Mouse (Mus musculus): ENCODE results near the gene Atxn1.

The Atxn1 gene

GRCm38 (mm10) chr13:45866615-45867245 lies 98.1 kb downstream of the Atxn1 start:
- in situ Hi-C loops (cut with MboI, MseI) = loop anchor here (10.0 to 25.0 kb wide), 2 partner anchors 172 to 1104 kb away; no protein-coding TSS in a partner anchor

GRCm38 (mm10) chr13:45865620-45866019 lies 99.2 kb downstream of the Atxn1 start:
- in situ Hi-C loops (cut with MboI, MseI) = loop anchor here (10.0 to 25.0 kb wide), 2 partner anchors 171 to 1103 kb away; no protein-coding TSS in a partner anchor

GRCm38 (mm10) chr13:45863779-45864178 lies 101.0 kb downstream of the Atxn1 start:
- in situ Hi-C loops (cut with MboI, MseI) = loop anchor here (10.0 to 25.0 kb wide), 2 partner anchors 169 to 1101 kb away; no protein-coding TSS in a partner anchor

- in situ Hi-C loops (cut with MboI, MseI) = loop anchor here (10.0 to 25.0 kb wide), 2 partner anchors 167 to 1100 kb away; no protein-coding TSS in a partner anchor
These were observed 102.8 kb downstream of the Atxn1 start for GRCm38 (mm10) chr13:45861885-45862605.

GRCm38 (mm10) chr13:45861098-45861580 lies 103.7 kb downstream of the Atxn1 start:
- in situ Hi-C loops (cut with MboI, MseI) = loop anchor here (10.0 to 25.0 kb wide), 2 partner anchors 166 to 1099 kb away; no protein-coding TSS in a partner anchor

- in situ Hi-C loops (cut with MboI, MseI) = loop anchor here (10.0 to 25.0 kb wide), 2 partner anchors 106 to 1097 kb away; partner anchors contain the start of gene Atxn1
These were observed 105.6 kb downstream of the Atxn1 start for GRCm38 (mm10) chr13:45859081-45859709.

GRCm38 (mm10) chr13:45857416-45857815 lies 107.4 kb downstream of the Atxn1 start:
- in situ Hi-C loops (cut with MboI, MseI) = loop anchor here (10.0 to 25.0 kb wide), 2 partner anchors 107 to 1095 kb away; partner anchors contain the start of gene Atxn1

GRCm38 (mm10) chr13:45854531-45854930 lies 110.3 kb downstream of the Atxn1 start:
- in situ Hi-C loops (cut with MboI, MseI) = loop anchor here (10.0 to 25.0 kb wide), 2 partner anchors 110 to 1092 kb away; partner anchors contain the start of gene Atxn1

GRCm38 (mm10) chr13:45853691-45854090 lies 111.1 kb downstream of the Atxn1 start:
- in situ Hi-C loops (cut with MboI, MseI) = loop anchor here (10.0 to 25.0 kb wide), 2 partner anchors 111 to 1091 kb away; partner anchors contain the start of gene Atxn1

GRCm38 (mm10) chr13:45852288-45852687 lies 112.5 kb downstream of the Atxn1 start:
- in situ Hi-C loops (cut with MboI, MseI) = loop anchor here (10.0 to 25.0 kb wide), 2 partner anchors 113 to 1090 kb away; partner anchors contain the start of gene Atxn1

- in situ Hi-C loops (cut with MboI, MseI) = loop anchor here (10.0 to 25.0 kb wide), 2 partner anchors 113 to 1089 kb away; partner anchors contain the start of gene Atxn1
These were observed 113.1 kb downstream of the Atxn1 start for GRCm38 (mm10) chr13:45851746-45852145.

GRCm38 (mm10) chr13:45851156-45851555 lies 113.7 kb downstream of the Atxn1 start:
- in situ Hi-C loops (cut with MboI, MseI) = loop anchor here (10.0 to 25.0 kb wide), 2 partner anchors 114 to 1089 kb away; partner anchors contain the start of gene Atxn1

- in situ Hi-C loops (cut with MboI, MseI) = loop anchor here (10.0 to 25.0 kb wide), 2 partner anchors 114 to 1088 kb away; partner anchors contain the start of gene Atxn1
These were observed 114.4 kb downstream of the Atxn1 start for GRCm38 (mm10) chr13:45850181-45850974.

- in situ Hi-C loops (cut with MboI, MseI) = loop anchor here (10.0 to 25.0 kb wide), 3 partner anchors 55 to 1087 kb away; partner anchors contain the start of gene Atxn1
These were observed 115.4 kb downstream of the Atxn1 start for GRCm38 (mm10) chr13:45849145-45850023.

GRCm38 (mm10) chr13:45842511-45843055 lies 122.2 kb downstream of the Atxn1 start:
- in situ Hi-C loops (cut with MboI, MseI) = loop anchor here (10.0 kb wide), 1 partner anchor 62 kb away; no protein-coding TSS in a partner anchor

GRCm38 (mm10) chr13:45839901-45840300 lies 124.9 kb downstream of the Atxn1 start:
- in situ Hi-C loops (cut with MboI, MseI) = loop anchor here (5.0 to 10.0 kb wide), 2 partner anchors 42 to 65 kb away; no protein-coding TSS in a partner anchor

GRCm38 (mm10) chr13:45837609-45838220 lies 127.1 kb downstream of the Atxn1 start:
- in situ Hi-C loops (cut with MboI, MseI) = loop anchor here (5.0 kb wide), 1 partner anchor 45 kb away; no protein-coding TSS in a partner anchor
